Mouse (Mus musculus) liver, embryonic 15.5 days (tissue): ENCODE data around the gene Ggt5. TPM values are rescaled to one million over a fixed set of nuclear protein-coding genes. Genes with fewer than 3 reads are reported as not detected.

Experiments used
- ATAC-seq: fragments of 200-750 bp; cut with Nextera tagmentation; 2 replicates; pipeline ENCODE4 v1.8.0; 2017; ENCODE audit warnings: moderate number of reproducible peaks, mild to moderate bottlenecking, moderate library complexity; ENCODE audit not compliant: insufficient read depth
- H3K27ac ChIP-seq: fragments of 300-500 bp; sonication (generic); replicated peaks from 2 replicates; pipeline ENCODE4 v1.5.1; 2015; ENCODE audit warnings: mild to moderate bottlenecking, inconsistent platforms
- H3K27me3 ChIP-seq: fragments of 300-500 bp; sonication (generic); 2 replicates; pipeline ENCODE4 v1.6.1; 2015; ENCODE audit warnings: mild to moderate bottlenecking, inconsistent platforms
- H3K36me3 ChIP-seq: fragments of 300-500 bp; sonication (generic); replicated peaks from 2 replicates; pipeline ENCODE4 v1.6.1; 2015; ENCODE audit warnings: moderate library complexity, mild to moderate bottlenecking, inconsistent platforms
- H3K4me1 ChIP-seq: fragments of 300-500 bp; sonication (generic); replicated peaks from 2 replicates; pipeline ENCODE4 v1.6.1; 2015; ENCODE audit warnings: inconsistent platforms
- H3K4me2 ChIP-seq: fragments of 300-500 bp; sonication (generic); 2 replicates; pipeline ENCODE4 v1.6.1; 2015; ENCODE audit warnings: moderate library complexity, mild to moderate bottlenecking, inconsistent platforms
- H3K4me3 ChIP-seq: fragments of 300-500 bp; sonication (generic); replicated peaks from 2 replicates; pipeline ENCODE4 v1.5.1; 2015; ENCODE audit warnings: mild to moderate bottlenecking, inconsistent platforms
- H3K9ac ChIP-seq: fragments of 300-500 bp; sonication (generic); 2 replicates; pipeline ENCODE4 v1.6.1; 2015; ENCODE audit warnings: moderate library complexity, mild to moderate bottlenecking, inconsistent platforms
- H3K9me3 ChIP-seq: fragments of 300-500 bp; sonication (generic); replicated peaks from 2 replicates; pipeline ENCODE4 v1.6.1; 2016; ENCODE audit warnings: inconsistent platforms
- WGBS: fragments of 180-500 bp; shearing (Covaris S2); methylation state at CpG from one replicate; pipeline ENCODE4 v1.1.7; 2015; ENCODE audit warnings: mixed read lengths; ENCODE audit not compliant: insufficient replicate concordance; 5-methylcytosine and 5-hydroxymethylcytosine counted together
- polyA plus RNA-seq: library from polyadenylated mRNA; unstranded; fragments of >200 nt; fragmentation: Nextera tagmentation; extraction: Ambion mirVana; gene quantifications from 2 replicates; pipeline ENCODE4 v1.2.1, GENCODE M21; 2015

Ggt5 gene
- polyA plus RNA-seq, 1 experiment from 2014 or later: 0.75 TPM

GRCm38 (mm10) chr10:75641721-75642222, 52.6 kb downstream of the Ggt5 start:
- WGBS: 68% methylated on average over 7 of the region's 7 CpGs
- no peak for ATAC-seq
- H3K27ac ChIP-seq: no peak overlapping the region

GRCm38 (mm10) chr10:75642436-75642835, 53.3 kb downstream of the Ggt5 start:
- no peaks in the 10 kb centered on the region for H3K27me3 ChIP-seq
- no peaks in the 10 kb centered on the region for H3K9me3 ChIP-seq
- H3K4me2 ChIP-seq: no peak overlapping the region
- H3K9ac ChIP-seq: no peak overlapping the region
- 72% methylated on average over 9 of the region's 9 CpGs for WGBS
- no peak for ATAC-seq
- peaks cover 12% of the 10 kb centered on the region for H3K36me3 ChIP-seq
- peaks cover 29% of the 10 kb centered on the region for H3K4me1 ChIP-seq
- no peak overlapping the region for H3K27ac ChIP-seq
- no peak overlapping the region for H3K4me3 ChIP-seq

More at GRCm38 (mm10) chr10:75641721-75642222, 52.6 kb downstream of the Ggt5 start:
- H3K4me3 ChIP-seq: no peak overlapping the region
- H3K4me2 ChIP-seq: no peak overlapping the region
- H3K4me1 ChIP-seq: peaks cover 29% of the 10 kb centered on the region
- no peaks in the 10 kb centered on the region for H3K27me3 ChIP-seq
- no peaks in the 10 kb centered on the region for H3K9me3 ChIP-seq
- H3K36me3 ChIP-seq: peaks cover 8% of the 10 kb centered on the region; the same call in 1 of the 2 replicates
- H3K9ac ChIP-seq: no peak overlapping the region

GRCm38 (mm10) chr10:75642891-75643290, 53.8 kb downstream of the Ggt5 start:
- no peak for ATAC-seq
- Histone ChIP-seq H3K36me3 (peaks cover 17% of the 10 kb centered on the region), H3K4me2 (0 out of 2 replicates have a peak overlapping the region, but pooled peaks have one; percentile 34), H3K9me3 (no peaks in the 10 kb centered on the region), H3K4me3 (no peak overlapping the region), H3K27me3 (no peaks in the 10 kb centered on the region), H3K4me1 (peaks cover 29% of the 10 kb centered on the region), H3K27ac (no peak overlapping the region), H3K9ac (no peak overlapping the region)
- WGBS: 59% methylated on average over 2 of the region's 2 CpGs

GRCm38 (mm10) chr10:75643741-75644343, 54.7 kb downstream of the Ggt5 start, which contains the start of gene Susd2:
TSS of gene Susd2 (minus strand) at chr10:75644008.
- H3K9me3 ChIP-seq: no peaks in the 10 kb centered on the region
- no peaks in the 10 kb centered on the region for H3K27me3 ChIP-seq
- H3K27ac ChIP-seq: 0 out of 2 replicates have a peak within 1 kb of the TSS, but pooled peaks have one; percentile 4
- H3K36me3 ChIP-seq: peaks cover 26% of the 10 kb centered on the region
- H3K9ac ChIP-seq: no peak within 1 kb of the TSS
- peak within 1 kb of the TSS; percentile 34 for H3K4me2 ChIP-seq
- ATAC-seq: peak; percentile 80
- 15% methylated on average over 11 of the region's 11 CpGs for WGBS
- no peak within 1 kb of the TSS for H3K4me3 ChIP-seq
- peaks cover 29% of the 10 kb centered on the region for H3K4me1 ChIP-seq

GRCm38 (mm10) chr10:75645616-75646015, 56.5 kb downstream of the Ggt5 start:
- peaks cover 43% of the 10 kb centered on the region for H3K36me3 ChIP-seq
- H3K9ac ChIP-seq: no peak overlapping the region
- 88% methylated on average over 8 of the region's 8 CpGs for WGBS
- no peak overlapping the region for H3K27ac ChIP-seq
- no peaks in the 10 kb centered on the region for H3K27me3 ChIP-seq
- H3K4me2 ChIP-seq: no peak overlapping the region
- H3K4me3 ChIP-seq: no peak overlapping the region
- no peaks in the 10 kb centered on the region for H3K9me3 ChIP-seq
- H3K4me1 ChIP-seq: peaks cover 29% of the 10 kb centered on the region
- no peak for ATAC-seq

GRCm38 (mm10) chr10:75646406-75646805, 57.3 kb downstream of the Ggt5 start:
- Histone ChIP-seq H3K9me3 (no peaks in the 10 kb centered on the region), H3K27me3 (no peaks in the 10 kb centered on the region), H3K4me1 (peaks cover 29% of the 10 kb centered on the region), H3K9ac (no peak overlapping the region), H3K36me3 (peaks cover 51% of the 10 kb centered on the region), H3K4me2 (no peak overlapping the region), H3K27ac (no peak overlapping the region), H3K4me3 (no peak overlapping the region)
- 81% methylated on average over 6 of the region's 6 CpGs for WGBS
- ATAC-seq: no peak

- 87% methylated on average over 3 of the region's 3 CpGs for WGBS
- no peak overlapping the region for H3K27ac ChIP-seq
- no peak overlapping the region for H3K9ac ChIP-seq
- peaks cover 60% of the 10 kb centered on the region for H3K36me3 ChIP-seq
- H3K4me2 ChIP-seq: no peak overlapping the region
- H3K4me3 ChIP-seq: no peak overlapping the region
- H3K27me3 ChIP-seq: no peaks in the 10 kb centered on the region
- peaks cover 22% of the 10 kb centered on the region for H3K4me1 ChIP-seq
- no peaks in the 10 kb centered on the region for H3K9me3 ChIP-seq
- no peak for ATAC-seq
Observed at GRCm38 (mm10) chr10:75647362-75647761, 58.2 kb downstream of the Ggt5 start.

GRCm38 (mm10) chr10:75648091-75648490, 59.0 kb downstream of the Ggt5 start:
- Histone ChIP-seq H3K36me3 (peaks cover 67% of the 10 kb centered on the region), H3K27ac (no peak overlapping the region), H3K9me3 (no peaks in the 10 kb centered on the region), H3K4me1 (peaks cover 15% of the 10 kb centered on the region), H3K27me3 (no peaks in the 10 kb centered on the region), H3K4me2 (no peak overlapping the region), H3K9ac (no peak overlapping the region), H3K4me3 (no peak overlapping the region)
- no peak for ATAC-seq
- 83% methylated on average over 6 of the region's 6 CpGs for WGBS

GRCm38 (mm10) chr10:75649001-75649400, 59.9 kb downstream of the Ggt5 start:
- Histone ChIP-seq H3K9ac (no peak overlapping the region), H3K4me3 (no peak overlapping the region), H3K4me2 (no peak overlapping the region), H3K27ac (no peak overlapping the region), H3K36me3 (peaks cover 76% of the 10 kb centered on the region), H3K27me3 (no peaks in the 10 kb centered on the region), H3K4me1 (peaks cover 6% of the 10 kb centered on the region), H3K9me3 (no peaks in the 10 kb centered on the region)
- no peak for ATAC-seq
- WGBS: 85% methylated on average over 7 of the region's 7 CpGs

GRCm38 (mm10) chr10:75649406-75649995, 60.4 kb downstream of the Ggt5 start:
- Histone ChIP-seq H3K36me3 (peaks cover 81% of the 10 kb centered on the region), H3K27ac (no peak overlapping the region), H3K4me1 (peaks cover under 1% of the 10 kb centered on the region; the same call in 1 of the 2 replicates), H3K4me2 (no peak overlapping the region), H3K27me3 (no peaks in the 10 kb centered on the region), H3K4me3 (no peak overlapping the region), H3K9ac (no peak overlapping the region), H3K9me3 (no peaks in the 10 kb centered on the region)
- ATAC-seq: no peak
- WGBS: 79% methylated on average over 4 of the region's 4 CpGs

- no peak for ATAC-seq
- no peak overlapping the region for H3K4me3 ChIP-seq
- no peaks in the 10 kb centered on the region for H3K9me3 ChIP-seq
- 78% methylated on average over 6 of the region's 6 CpGs for WGBS
- H3K27ac ChIP-seq: no peak overlapping the region
- no peaks in the 10 kb centered on the region for H3K4me1 ChIP-seq
- peaks cover 88% of the 10 kb centered on the region for H3K36me3 ChIP-seq
- H3K9ac ChIP-seq: no peak overlapping the region
- no peak overlapping the region for H3K4me2 ChIP-seq
- H3K27me3 ChIP-seq: no peaks in the 10 kb centered on the region
Observed at GRCm38 (mm10) chr10:75650306-75650902, 61.3 kb downstream of the Ggt5 start.
